In the genomic region with DNA sequence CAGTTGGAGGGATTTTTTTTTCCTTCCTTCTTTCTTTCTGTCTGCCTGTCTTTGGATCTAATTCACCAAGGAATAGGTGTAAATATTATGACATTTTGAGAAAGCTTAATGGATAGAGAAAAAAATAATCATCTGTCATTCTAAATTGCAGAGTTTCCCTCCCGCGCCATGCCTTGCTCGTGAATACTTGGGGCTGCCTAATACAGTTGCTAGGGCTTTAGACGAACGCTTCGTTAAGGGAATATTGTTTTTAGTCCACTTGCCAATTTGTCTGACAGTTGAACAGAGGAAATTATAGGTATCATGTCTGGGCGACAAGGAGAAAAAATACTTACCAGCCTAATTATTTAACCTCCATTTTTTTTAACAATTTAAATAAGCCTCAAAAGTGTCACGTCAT, we compare ENCODE assay signal across 10 mouse cellular contexts. TPM values are rescaled to one million over a fixed set of nuclear protein-coding genes. Genes with fewer than 3 reads are reported as not detected.
DNase-seq lines count a peak whose midpoint lies in the region; ATAC-seq and TF ChIP-seq lines count a peak whose summit lies in the region.
"Had no signal": no experiment of that assay in that cellular context is flagged by ENCODE, and none has a peak within 500 bp of the region (broad histone marks: within the 10 kb centered on the region; RNA-seq: fewer than 3 reads in every experiment).

No protein-coding gene starts in this region.

- 3% methylated on average over 8 of the region's 8 CpGs for WGBS in heart, postnatal 0 days
- WGBS in embryonic facial prominence, embryonic 13.5 days = 1% methylated on average over 8 of the region's 8 CpGs
- WGBS in intestine, embryonic 15.5 days = 4% methylated on average over 8 of the region's 8 CpGs
- WGBS in midbrain, postnatal 0 days = 2% methylated on average over 8 of the region's 8 CpGs

- H3K9ac ChIP-seq in heart, postnatal 0 days (replicated peaks; ENCODE audit: low read depth, low read length) = no peak overlapping the region
- H3K9ac ChIP-seq in embryonic facial prominence, embryonic 13.5 days = peak overlapping the region; percentile 61
- no peak overlapping the region for H3K9ac ChIP-seq in intestine, embryonic 15.5 days
- peak overlapping the region; percentile 91 for H3K9ac ChIP-seq in midbrain, postnatal 0 days (replicated peaks; ENCODE audit: low read length, poor library complexity, severe bottlenecking)

- H3K4me3 ChIP-seq in heart, postnatal 0 days (ENCODE audit: low read depth, low read length) = peak overlapping the region; percentile 34
- peak overlapping the region; percentile 51 for H3K4me3 ChIP-seq in embryonic facial prominence, embryonic 13.5 days
- H3K4me3 ChIP-seq in intestine, embryonic 15.5 days (replicated peaks) = peak overlapping the region; percentile 42
- H3K4me3 ChIP-seq in midbrain, postnatal 0 days (ENCODE audit: low read depth, low read length) = peak overlapping the region; percentile 71

- no peaks in the 10 kb centered on the region for H3K36me3 ChIP-seq in heart, postnatal 0 days (replicated peaks; ENCODE audit: control insufficient read depth, insufficient read depth, low read length)
- no peaks in the 10 kb centered on the region for H3K36me3 ChIP-seq in embryonic facial prominence, embryonic 13.5 days
- no peaks in the 10 kb centered on the region for H3K36me3 ChIP-seq in intestine, embryonic 15.5 days
- no peaks in the 10 kb centered on the region for H3K36me3 ChIP-seq in midbrain, postnatal 0 days (ENCODE audit: insufficient read depth, low read length)
- H3K36me3 ChIP-seq: G1E had no signal

- H3K27me3 ChIP-seq in heart, postnatal 0 days (ENCODE audit: control insufficient read depth, insufficient read depth, low read length) = peaks cover 59% of the 10 kb centered on the region
- peaks cover 56% of the 10 kb centered on the region for H3K27me3 ChIP-seq in embryonic facial prominence, embryonic 13.5 days
- peaks cover 48% of the 10 kb centered on the region for H3K27me3 ChIP-seq in intestine, embryonic 15.5 days (replicated peaks)
- peaks cover 13% of the 10 kb centered on the region; the same call in 1 of the 2 replicates for H3K27me3 ChIP-seq in midbrain, postnatal 0 days (ENCODE audit: insufficient read depth, low read length)

- TF ChIP-seq EP300 in heart, postnatal 0 days (IDR thresholded peaks at IDR 0.05; ENCODE audit: low read depth) = no peak

- no peaks in the 10 kb centered on the region for H3K4me1 ChIP-seq in heart, postnatal 0 days (ENCODE audit: control insufficient read depth, insufficient read depth)
- peaks cover 28% of the 10 kb centered on the region for H3K4me1 ChIP-seq in embryonic facial prominence, embryonic 13.5 days
- H3K4me1 ChIP-seq in intestine, embryonic 15.5 days (replicated peaks) = peaks cover 22% of the 10 kb centered on the region
- peaks cover 11% of the 10 kb centered on the region for H3K4me1 ChIP-seq in midbrain, postnatal 0 days (ENCODE audit: insufficient read depth, low read length)

- DNase-seq in heart, postnatal 0 days (ENCODE audit: low spot score) = no peak
- DNase-seq in heart, adult 18-20 months = no peak
- DNase-seq in midbrain, postnatal 0 days (ENCODE audit: low spot score) = peak; percentile 24
- DNase-seq in frontal cortex, postnatal 25 days (ENCODE audit: low spot score in 2 of 2) = no peak
- DNase-seq in kidney, adult 11 months = no peak
- no peak for DNase-seq in embryo, embryonic 9.5 days (ENCODE audit: extremely low spot score)
- DNase-seq: gastrocnemius, postnatal 36 days had no signal

- H3K27ac ChIP-seq in heart, postnatal 0 days (ENCODE audit: low read depth) = no peak overlapping the region
- H3K27ac ChIP-seq in embryonic facial prominence, embryonic 13.5 days = no peak overlapping the region
- no peak overlapping the region for H3K27ac ChIP-seq in intestine, embryonic 15.5 days
- peak overlapping the region; percentile 94 for H3K27ac ChIP-seq in midbrain, postnatal 0 days (ENCODE audit: low read depth, low read length)

- peak overlapping the region; percentile 52 for H3K4me2 ChIP-seq in heart, postnatal 0 days (ENCODE audit: low read depth, low read length)
- H3K4me2 ChIP-seq in embryonic facial prominence, embryonic 13.5 days = peak overlapping the region; percentile 95
- peak overlapping the region; percentile 90 for H3K4me2 ChIP-seq in intestine, embryonic 15.5 days (replicated peaks)
- H3K4me2 ChIP-seq in midbrain, postnatal 0 days (ENCODE audit: low read depth, low read length, poor library complexity, severe bottlenecking) = peak overlapping the region; percentile 95

- H3K9me3 ChIP-seq in heart, postnatal 0 days (replicated peaks; ENCODE audit: control insufficient read depth, low read length) = no peaks in the 10 kb centered on the region
- no peaks in the 10 kb centered on the region for H3K9me3 ChIP-seq in embryonic facial prominence, embryonic 13.5 days
- no peaks in the 10 kb centered on the region for H3K9me3 ChIP-seq in intestine, embryonic 15.5 days
- H3K9me3 ChIP-seq in midbrain, postnatal 0 days (ENCODE audit: low read length) = no peaks in the 10 kb centered on the region

- no peak for TF ChIP-seq CTCF in heart, postnatal 0 days (IDR thresholded peaks at IDR 0.05; ENCODE audit: low read depth)
- no peak for TF ChIP-seq CTCF in midbrain, postnatal 0 days (IDR thresholded peaks at IDR 0.05)

- ATAC-seq in heart, postnatal 0 days (ENCODE audit: insufficient read depth, low read depth) = no peak
- ATAC-seq in embryonic facial prominence, embryonic 13.5 days (ENCODE audit: insufficient number of reproducible peaks, insufficient read depth, low FRiP score, low TSS enrichment, low read depth) = no peak
- no peak for ATAC-seq in intestine, embryonic 15.5 days
- ATAC-seq in midbrain, postnatal 0 days (ENCODE audit: low FRiP score) = no peak

RNA-seq across cellular contexts. Expression of gene Bdnf, which starts 4.0 kb away (rescaled TPM):
- 0.04 TPM in 1 of 2 replicates, not detected in the other for total RNA-seq in heart, postnatal 0 days (2014; rRNA removed; ENCODE audit: low replicate concordance)
- polyA plus RNA-seq in heart, postnatal 0 days (2015; fragmentation: Nextera tagmentation; extraction: Ambion mirVana) = 0.30 TPM in 2 replicates
- 1 to 10 TPM; 3.2 to 4.1 TPM for total RNA-seq in heart, adult 18-20 months (2021)
- 4.7 and 5.1 TPM in 2 replicates for polyA plus RNA-seq in embryonic facial prominence, embryonic 13.5 days (2015; fragmentation: Nextera tagmentation; extraction: Ambion mirVana)
- 2.5 TPM in 2 replicates for polyA plus RNA-seq in intestine, embryonic 15.5 days (2015; fragmentation: Nextera tagmentation; extraction: Ambion mirVana)
- total RNA-seq in midbrain, postnatal 0 days (2014; rRNA removed) = 7.2 and 7.8 TPM in 2 replicates
- 10.7 TPM in 2 replicates for polyA plus RNA-seq in midbrain, postnatal 0 days (2015; fragmentation: Nextera tagmentation; extraction: Ambion mirVana)
- polyA plus RNA-seq: G1E had no signal

Comparison
In these comparisons a context has a peak if more than half of its experiments do, and no peak if none do; other contexts are left out.
1. H3K9ac ChIP-seq: peak in embryonic facial prominence, embryonic 13.5 days (single experiment) and midbrain, postnatal 0 days (single experiment); none in heart, postnatal 0 days (single experiment) and intestine, embryonic 15.5 days (single experiment).
2. Peak in every context shown above with its lines, with median percentiles within 50 percentile points of each other: H3K4me2 ChIP-seq and H3K4me3 ChIP-seq.